Mouse (Mus musculus) kidney, postnatal 36 days (tissue): Measurements from ENCODE around the gene Cops3.
A peak's percentile ranks its signal among the peaks of the same experiment; 100 is the strongest.
"Not testable (repeated sequence)": the region's sequence is repeated elsewhere in the genome, so short reads cannot be mapped to it uniquely, and the experiment has no call there.

Experiments used
- DNase-seq, 2 experiments: peaks; one replicate each; pipeline ENCODE4 v3.0.0; 2021 to 2022; ENCODE audit warnings: mixed read lengths in 2 of 2

Cops3 gene

DNA sequence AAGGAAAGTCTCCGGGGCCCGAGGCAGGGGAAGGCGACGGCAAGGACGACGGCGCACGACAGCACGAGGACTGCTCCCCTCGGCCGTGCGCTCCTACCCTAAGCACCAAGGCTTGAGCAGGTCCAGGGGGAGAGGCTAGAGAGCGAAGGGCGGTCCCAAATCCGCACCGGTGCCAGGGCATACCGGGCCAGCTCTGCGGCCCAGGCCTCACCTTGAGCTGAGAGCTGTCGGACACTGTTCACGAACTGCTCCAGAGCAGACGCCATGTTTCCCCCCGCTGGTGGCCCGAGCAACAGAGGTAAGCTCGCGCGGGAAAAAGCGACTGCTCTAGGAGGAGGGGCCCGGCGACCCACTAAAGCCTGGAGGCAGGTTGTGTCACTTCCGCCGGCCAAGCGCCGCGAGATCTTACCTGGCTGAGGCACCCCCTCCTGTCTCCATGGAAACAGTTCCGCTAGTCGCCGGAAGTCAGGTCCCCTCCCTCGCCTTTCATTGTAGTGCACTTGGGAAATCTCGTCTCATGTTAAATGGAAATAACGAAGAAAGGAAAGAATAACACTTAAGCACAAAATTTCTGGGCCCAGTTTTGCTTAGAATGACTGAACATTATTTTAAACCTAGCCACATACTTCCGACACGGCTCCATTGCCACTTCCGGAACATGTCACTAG lies at the start of gene Cops3:
Cops3 (minus strand) TSS at position 380 of the 668 bp plus-strand sequence.
- peak; percentile 98 to 99 for DNase-seq

GRCm38 (mm10) chr11:59888151-59888550 lies 48.5 kb upstream of the Cops3 start:
- DNase-seq: no peak

DNA sequence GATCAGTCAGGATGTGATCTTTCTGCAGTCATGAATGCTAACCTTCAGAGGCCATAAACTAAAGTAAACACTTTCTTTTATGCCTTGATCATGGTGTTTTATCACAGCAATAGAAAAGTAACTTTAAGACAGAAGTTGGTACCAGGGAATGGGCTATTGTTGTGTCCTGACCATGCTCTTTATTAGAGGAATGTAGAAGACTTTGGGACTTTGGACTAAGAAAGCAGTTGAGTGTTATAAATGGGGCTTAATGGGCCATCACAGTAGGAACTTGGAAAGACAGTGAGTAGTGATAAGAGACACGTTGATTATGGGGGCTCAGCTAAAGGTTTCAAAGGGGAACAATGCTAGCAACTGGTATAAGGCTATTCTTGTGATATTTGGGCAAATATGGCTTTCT lies 47.3 kb upstream of the Cops3 start:
- no peak for DNase-seq

DNA sequence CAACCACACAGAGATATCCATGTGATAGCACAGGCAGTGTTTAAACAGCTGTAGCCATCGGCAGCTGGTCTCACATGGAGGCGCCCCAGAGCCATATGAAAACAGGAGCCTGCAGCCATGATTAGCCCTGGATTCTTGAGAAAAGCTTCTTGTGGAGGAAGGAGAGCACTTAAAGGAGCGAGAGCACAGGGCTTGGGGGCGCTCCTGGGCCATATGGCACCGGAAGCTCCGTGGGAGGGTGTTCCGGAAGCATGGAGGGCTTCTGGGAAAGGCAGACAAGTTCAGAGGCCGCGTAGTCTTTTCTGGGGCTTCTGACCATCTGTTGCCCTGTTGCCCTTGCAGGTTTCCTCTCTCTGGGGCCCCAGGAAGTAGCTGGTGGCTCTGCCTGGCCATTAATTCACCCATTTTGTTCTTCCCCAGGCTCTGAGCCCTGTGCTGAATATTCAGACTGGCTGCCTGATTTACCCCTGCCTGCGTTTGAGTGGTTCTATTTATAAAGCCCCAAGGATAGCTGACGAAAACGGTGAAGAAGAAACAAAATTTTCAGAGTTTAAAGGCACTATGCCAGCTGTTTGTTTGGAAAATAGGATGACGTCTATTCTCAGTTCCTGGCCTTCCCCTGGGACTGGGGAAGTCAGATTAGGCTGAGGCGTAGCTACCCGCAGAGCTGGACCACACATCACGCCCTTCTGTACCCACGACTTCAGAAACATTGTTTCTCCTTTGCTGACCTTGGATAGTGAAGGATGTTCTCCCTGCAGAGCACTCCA lies 45.8 kb upstream of the Cops3 start:
- DNase-seq: peak; percentile 52 to 56

DNA sequence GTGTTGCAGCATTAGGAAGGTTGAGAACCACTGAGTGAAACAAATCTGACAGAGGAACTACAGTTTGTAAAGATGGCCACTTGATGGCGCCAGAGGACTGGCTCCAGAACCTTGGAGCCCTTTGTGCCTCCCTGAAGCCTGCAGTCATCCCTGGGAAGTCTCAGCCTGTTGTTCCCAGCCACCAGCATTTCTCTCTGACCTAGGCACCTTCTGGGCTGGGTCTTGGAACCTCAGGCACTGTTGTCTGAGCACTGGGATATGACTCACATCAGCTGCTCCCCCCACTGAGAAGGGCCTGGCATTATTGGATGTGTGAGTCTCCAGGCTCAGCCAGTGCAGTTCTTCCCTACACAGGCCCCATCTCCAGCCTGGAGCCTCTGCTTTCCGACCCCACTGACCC lies 40.4 kb upstream of the Cops3 start:
- peak; percentile 68 to 90 for DNase-seq

GRCm38 (mm10) chr11:59872124-59872523 lies 32.5 kb upstream of the Cops3 start:
- no peak for DNase-seq

- DNase-seq: no peak
Measured at GRCm38 (mm10) chr11:59864316-59864715, 24.7 kb upstream of the Cops3 start.

- no peak for DNase-seq
Measured at GRCm38 (mm10) chr11:59860467-59860866, 20.8 kb upstream of the Cops3 start.

GRCm38 (mm10) chr11:59852865-59853264 lies 13.2 kb upstream of the Cops3 start:
- DNase-seq: no peak

GRCm38 (mm10) chr11:59847891-59848884 lies 8.6 kb upstream of the Cops3 start:
- DNase-seq: peak; percentile 79 to 90

DNA sequence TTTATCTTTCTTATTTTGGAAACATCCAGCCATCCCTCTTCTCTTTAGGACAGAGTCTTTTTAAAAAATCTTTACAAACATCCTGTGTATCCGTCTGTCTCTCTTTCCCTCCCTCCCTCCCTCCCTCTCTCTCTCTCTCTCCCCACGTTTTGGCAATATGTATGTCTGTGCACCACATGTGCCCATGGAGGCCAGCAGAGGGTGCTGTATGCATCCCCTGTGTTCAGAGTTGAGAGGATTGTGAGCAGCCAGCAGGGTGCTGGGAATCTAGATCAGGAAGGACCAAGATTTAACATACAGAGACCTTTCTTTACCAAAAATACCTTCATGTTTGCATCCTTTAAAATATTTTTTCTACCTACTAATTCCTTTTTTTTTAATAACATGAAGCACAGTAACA lies 7.5 kb upstream of the Cops3 start:
- DNase-seq: peak; percentile 48 to 70

GRCm38 (mm10) chr11:59846311-59846710 lies 6.7 kb upstream of the Cops3 start:
- no peak for DNase-seq

GRCm38 (mm10) chr11:59839008-59839458 lies 605 bp downstream of the Cops3 start, which contains the start of gene Nt5m:
Gene Nt5m (plus strand): TSS chr11:59839447.
- peak; percentile 95 to 96 for DNase-seq

GRCm38 (mm10) chr11:59838426-59838825 lies 1.2 kb downstream of the Cops3 start:
- DNase-seq: no peak

DNA sequence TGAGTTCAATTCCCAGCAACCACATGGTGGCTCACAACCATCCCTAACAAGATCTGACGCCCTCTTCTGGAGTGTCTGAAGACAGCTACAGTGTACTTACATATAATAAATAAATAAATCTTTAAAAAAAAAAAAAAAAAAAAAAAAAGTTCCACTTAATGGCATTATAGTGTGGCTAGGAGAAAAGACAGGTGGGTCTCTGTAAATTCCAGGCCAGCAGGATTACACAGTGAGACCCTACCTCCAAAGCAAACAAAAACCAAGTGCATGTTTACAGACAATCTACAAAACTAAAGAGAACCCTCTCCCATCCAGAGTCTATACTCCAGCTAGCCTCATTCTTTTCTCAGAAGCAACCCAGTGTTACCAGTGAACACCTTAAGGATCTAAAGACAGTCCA lies 1.8 kb downstream of the Cops3 start:
- not testable (repeated sequence) for DNase-seq

GRCm38 (mm10) chr11:59821625-59822024 lies 18.0 kb downstream of the Cops3 start:
- DNase-seq: no peak

- DNase-seq: no peak
Measured at GRCm38 (mm10) chr11:59817916-59818315, 21.7 kb downstream of the Cops3 start.

GRCm38 (mm10) chr11:59815482-59816065 lies 24.1 kb downstream of the Cops3 start:
- no peak for DNase-seq

- DNase-seq: no peak
Measured at GRCm38 (mm10) chr11:59814936-59815335, 24.7 kb downstream of the Cops3 start.

GRCm38 (mm10) chr11:59814311-59814710 lies 25.3 kb downstream of the Cops3 start:
- DNase-seq: no peak

DNA sequence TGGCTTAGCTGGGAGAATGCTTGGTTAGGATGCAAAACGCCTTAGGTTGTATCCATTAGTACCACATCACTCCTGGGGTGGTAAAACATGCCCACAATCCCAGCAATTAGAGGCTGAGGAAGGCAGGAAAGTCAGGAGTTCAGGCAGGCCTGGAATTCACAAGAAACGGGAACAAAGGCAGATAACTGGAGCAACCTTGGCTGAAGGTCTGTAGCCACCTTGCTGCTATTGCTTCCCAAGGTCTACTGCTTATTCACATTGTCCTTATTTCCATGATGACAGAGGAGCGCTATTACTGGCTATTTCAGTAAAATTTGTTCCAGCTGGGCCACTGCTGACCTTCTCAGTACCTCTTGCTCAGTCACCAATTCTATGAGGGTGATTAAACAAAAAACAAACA lies 26.4 kb downstream of the Cops3 start:
- no peak for DNase-seq

- no peak for DNase-seq
Measured at GRCm38 (mm10) chr11:59811211-59811610, 28.4 kb downstream of the Cops3 start.
